Mouse (Mus musculus): ENCODE results near the gene Gm28576.
"Not testable (repeated sequence)": the region's sequence is repeated elsewhere in the genome, so short reads cannot be mapped to it uniquely, and the experiment has no call there.

The Gm28576 gene

GRCm38 (mm10) chrY:7722641-7723040, at the start of gene Gm28576:
Gene Gm28576 (plus strand): TSS chrY:7722941.
- not testable (repeated sequence) for DNase-seq (ENCODE audit: low spot score)

Data from embryo, embryonic 10.5 days (tissue).